Comparison of ENCODE assay signal across 34 mouse cellular contexts in genomic region chr1:158252682-158253222, GRCm38 (mm10).
DNase-seq lines count a peak whose midpoint lies in the region; ATAC-seq lines count a peak whose summit lies in the region.
"Had no signal": no experiment of that assay in that cellular context is flagged by ENCODE, and none has a peak within 500 bp of the region (broad histone marks: within the 10 kb centered on the region; RNA-seq: fewer than 3 reads in every experiment).

No protein-coding gene starts in this region.

- no peak overlapping the region for H3K9ac ChIP-seq in heart, embryonic 15.5 days
- no peak overlapping the region for H3K9ac ChIP-seq in lung, embryonic 15.5 days
- H3K9ac ChIP-seq: embryonic facial prominence, embryonic 15.5 days; forebrain, embryonic 12.5 days; forebrain, postnatal 0 days; intestine, embryonic 15.5 days; liver, embryonic 12.5 days; liver, postnatal 0 days; neural tube, embryonic 12.5 days had no signal

- H3K27me3 ChIP-seq in heart, embryonic 15.5 days = peaks cover 9% of the 10 kb centered on the region
- no peaks in the 10 kb centered on the region for H3K27me3 ChIP-seq in lung, embryonic 15.5 days
- H3K27me3 ChIP-seq: embryonic facial prominence, embryonic 15.5 days; forebrain, embryonic 12.5 days; intestine, embryonic 15.5 days; liver, embryonic 12.5 days; neural tube, embryonic 12.5 days; Patski had no signal

- WGBS in heart, embryonic 15.5 days = 31% methylated on average over 8 of the region's 8 CpGs
- 43% methylated on average over 8 of the region's 8 CpGs for WGBS in lung, embryonic 15.5 days

- no peak overlapping the region for H3K27ac ChIP-seq in heart, embryonic 15.5 days
- 0 out of 2 replicates have a peak overlapping the region, but pooled peaks have one; percentile 5 for H3K27ac ChIP-seq in lung, embryonic 15.5 days
- H3K27ac ChIP-seq: embryonic facial prominence, embryonic 10.5 days; embryonic facial prominence, embryonic 15.5 days; forebrain, embryonic 12.5 days; heart, adult 2 months; hindbrain, embryonic 10.5 days; hindbrain, postnatal 0 days; intestine, embryonic 15.5 days; layer of hippocampus, adult 2 months; left cerebral cortex, adult 2 months; liver, embryonic 12.5 days; midbrain, embryonic 10.5 days; neural tube, embryonic 12.5 days; stomach, postnatal 0 days had no signal

- no peak overlapping the region for H3K4me3 ChIP-seq in heart, embryonic 15.5 days
- no peak overlapping the region for H3K4me3 ChIP-seq in lung, embryonic 15.5 days
- H3K4me3 ChIP-seq: embryonic facial prominence, embryonic 10.5 days; embryonic facial prominence, embryonic 15.5 days; forebrain, embryonic 12.5 days; heart, adult 2 months; hindbrain, embryonic 10.5 days; intestine, embryonic 15.5 days; layer of hippocampus, adult 2 months; left cerebral cortex, adult 2 months; liver, embryonic 12.5 days; midbrain, embryonic 10.5 days; myocyte; neural tube, embryonic 12.5 days had no signal

- 0 out of 2 replicates have a peak overlapping the region, but pooled peaks have one; percentile 6 for H3K4me2 ChIP-seq in heart, embryonic 15.5 days
- no peak overlapping the region for H3K4me2 ChIP-seq in lung, embryonic 15.5 days
- H3K4me2 ChIP-seq: embryonic facial prominence, embryonic 15.5 days; forebrain, embryonic 12.5 days; intestine, embryonic 15.5 days; liver, embryonic 12.5 days; neural tube, embryonic 12.5 days had no signal

- H3K9me3 ChIP-seq in heart, embryonic 15.5 days (replicated peaks) = no peaks in the 10 kb centered on the region
- no peaks in the 10 kb centered on the region for H3K9me3 ChIP-seq in lung, embryonic 15.5 days
- H3K9me3 ChIP-seq: embryonic facial prominence, embryonic 10.5 days; embryonic facial prominence, embryonic 15.5 days; forebrain, embryonic 12.5 days; hindbrain, embryonic 10.5 days; intestine, embryonic 15.5 days; liver, embryonic 12.5 days; midbrain, embryonic 10.5 days; neural tube, embryonic 12.5 days had no signal

- peak; percentile 38 for ATAC-seq in frontal cortex, adult (ENCODE audit: low TSS enrichment)
- ATAC-seq in heart, embryonic 15.5 days (replicated peaks; ENCODE audit: insufficient number of reproducible peaks, insufficient read depth, low FRiP score, low read depth) = peak; percentile 82
- ATAC-seq in lung, embryonic 15.5 days (ENCODE audit: borderline replicate concordance, extremely low read depth, low FRiP score, low TSS enrichment) = no peak
- ATAC-seq: forebrain, postnatal 0 days; hindbrain, postnatal 0 days; intestine, embryonic 15.5 days; liver, embryonic 12.5 days; liver, postnatal 0 days; Patski had no signal

- peaks cover 4% of the 10 kb centered on the region for H3K4me1 ChIP-seq in heart, embryonic 15.5 days (replicated peaks)
- no peaks in the 10 kb centered on the region for H3K4me1 ChIP-seq in lung, embryonic 15.5 days
- H3K4me1 ChIP-seq: embryonic facial prominence, embryonic 10.5 days; embryonic facial prominence, embryonic 15.5 days; forebrain, embryonic 12.5 days; hindbrain, embryonic 10.5 days; intestine, embryonic 15.5 days; liver, embryonic 12.5 days; midbrain, embryonic 10.5 days; neural tube, embryonic 12.5 days had no signal

- H3K36me3 ChIP-seq in heart, embryonic 15.5 days = no peaks in the 10 kb centered on the region
- no peaks in the 10 kb centered on the region for H3K36me3 ChIP-seq in lung, embryonic 15.5 days
- H3K36me3 ChIP-seq: embryonic facial prominence, embryonic 10.5 days; embryonic facial prominence, embryonic 15.5 days; forebrain, embryonic 12.5 days; hindbrain, embryonic 10.5 days; intestine, embryonic 15.5 days; liver, embryonic 12.5 days; midbrain, embryonic 10.5 days; neural tube, embryonic 12.5 days had no signal

- DNase-seq in frontal cortex, adult 2 months (ENCODE audit: extremely low spot score in 1 of 2, low spot score in 1 of 2) = no peak
- DNase-seq in heart, adult 18-20 months = no peak
- no peak for DNase-seq in lung, postnatal 4 days
- DNase-seq in right cerebral cortex, postnatal 10 days (ENCODE audit: low spot score in 2 of 2) = no peak
- DNase-seq: cerebellum, adult 8-10 months; cerebellum, postnatal 25 days; forebrain, postnatal 0 days; gastrocnemius, postnatal 25 days; heart, adult 2 months; kidney, adult 2 months; kidney, postnatal 36 days; liver, postnatal 0 days; lung, postnatal 10 days; right cerebral cortex, adult 18-20 months; right cerebral cortex, postnatal 4 days; thymus, adult 2 months; thymus, postnatal 36 days had no signal
